ENCODE assay signal across 18 mouse cellular contexts in genomic region chr12:17329259-17329658, GRCm38 (mm10). TPM values are rescaled to one million over a fixed set of nuclear protein-coding genes. Genes with fewer than 3 reads are reported as not detected.
"Had no signal": no experiment of that assay in that cellular context is flagged by ENCODE, and none has a peak within 500 bp of the region (broad histone marks: within the 10 kb centered on the region; RNA-seq: fewer than 3 reads in every experiment).

Gene Atp6v1c2 (minus strand): TSS chr12:17329359.

- H3K4me2 ChIP-seq: liver, embryonic 15.5 days; lung, embryonic 14.5 days; midbrain, embryonic 11.5 days; midbrain, embryonic 13.5 days; midbrain, embryonic 15.5 days; neural tube, embryonic 12.5 days; stomach, embryonic 15.5 days had no signal

- H3K9ac ChIP-seq: liver, embryonic 15.5 days; liver, postnatal 0 days; lung, embryonic 14.5 days; midbrain, embryonic 13.5 days; midbrain, embryonic 15.5 days; neural tube, embryonic 12.5 days; stomach, embryonic 15.5 days had no signal

- DNase-seq: liver, postnatal 0 days; lung, embryonic 14.5 days; right cerebral cortex, postnatal 14 days; thymus, adult 18-20 months; thymus, postnatal 14 days; thymus, postnatal 36 days had no signal

- ATAC-seq: liver, postnatal 0 days; midbrain, embryonic 13.5 days; midbrain, embryonic 15.5 days had no signal

- H3K4me3 ChIP-seq: liver, embryonic 15.5 days; megakaryocyte, embryonic 14.5 days; midbrain, embryonic 13.5 days; midbrain, embryonic 15.5 days; neural tube, embryonic 12.5 days; stomach, embryonic 15.5 days had no signal

- H3K36me3 ChIP-seq: liver, embryonic 15.5 days; midbrain, embryonic 13.5 days; midbrain, embryonic 15.5 days; neural tube, embryonic 12.5 days; stomach, embryonic 15.5 days had no signal

- H3K9me3 ChIP-seq: liver, embryonic 15.5 days; megakaryocyte, embryonic 14.5 days; midbrain, embryonic 13.5 days; midbrain, embryonic 15.5 days; neural tube, embryonic 12.5 days; stomach, embryonic 15.5 days had no signal

- H3K27ac ChIP-seq: liver, embryonic 15.5 days; macrophage; midbrain, embryonic 13.5 days; midbrain, embryonic 15.5 days; neural tube, embryonic 12.5 days; stomach, embryonic 15.5 days had no signal

RNA-seq across cellular contexts. Expression of gene Atp6v1c2, which starts in this region (rescaled TPM):
- total RNA-seq: megakaryocyte progenitor cell, adult 5-6 weeks; monocyte, adult 5-6 weeks; neutrophil, adult 5-6 weeks had no signal
- polyA plus RNA-seq: liver, embryonic 15.5 days; macrophage; spleen, adult 2 months had no signal
